Mouse (Mus musculus) limb, embryonic 14.5 days (tissue): ENCODE measurements at regions not wholly inside any gene's neighbourhood (a gene's known extent, or its start where the extent isn't known, plus 50 kb on each side); places are given as distances from the start of the nearest gene placed in this dataset.

Source experiments
- ATAC-seq: fragments of 200-750 bp; cut with Nextera tagmentation; 2 replicates; pipeline ENCODE4 v1.8.0; 2017; ENCODE audit warnings: low read depth, moderate number of reproducible peaks, moderate TSS enrichment; ENCODE audit not compliant: low FRiP score
- DNase-seq: peaks from one replicate; pipeline ENCODE4 v3.0.0-alpha.2; 2015; ENCODE audit warnings: low spot score
- H3K27ac ChIP-seq: fragments of 300-500 bp; sonication (generic); replicated peaks from 2 replicates; pipeline ENCODE4 v1.5.1; 2014; ENCODE audit warnings: low read depth, mild to moderate bottlenecking, low read length, moderate library complexity, mixed read lengths
- H3K27me3 ChIP-seq: fragments of 300-500 bp; sonication (generic); 2 replicates; pipeline ENCODE4 v1.6.1; 2014; ENCODE audit warnings: low read length, mixed read lengths; ENCODE audit not compliant: control insufficient read depth, insufficient read depth
- H3K36me3 ChIP-seq: fragments of 300-500 bp; sonication (generic); 2 replicates; pipeline ENCODE4 v1.6.1; 2014; ENCODE audit warnings: mild to moderate bottlenecking, low read length, moderate library complexity, mixed read lengths; ENCODE audit not compliant: control insufficient read depth, insufficient read depth
- H3K4me1 ChIP-seq: fragments of 300-500 bp; sonication (generic); 2 replicates; pipeline ENCODE4 v1.6.1; 2014; ENCODE audit warnings: antibody characterized with exemption, low read length, mixed read lengths; ENCODE audit not compliant: control insufficient read depth, insufficient read depth
- H3K4me2 ChIP-seq: fragments of 300-500 bp; sonication (generic); replicated peaks from 2 replicates; pipeline ENCODE4 v1.6.1; 2014; ENCODE audit warnings: low read depth, mild to moderate bottlenecking, low read length, moderate library complexity; ENCODE audit not compliant: severe bottlenecking
- H3K4me3 ChIP-seq: fragments of 300-500 bp; sonication (generic); replicated peaks from 2 replicates; pipeline ENCODE4 v1.5.1; 2014; ENCODE audit warnings: low read length
- H3K9ac ChIP-seq: fragments of 300-500 bp; sonication (generic); 2 replicates; pipeline ENCODE4 v1.6.1; 2014; ENCODE audit warnings: mild to moderate bottlenecking, low read depth, low read length, moderate library complexity; ENCODE audit not compliant: severe bottlenecking
- H3K9me3 ChIP-seq: fragments of 300-500 bp; sonication (generic); 2 replicates; pipeline ENCODE4 v1.6.1; 2016; ENCODE audit warnings: low read length; ENCODE audit not compliant: control insufficient read depth
- POLR2A ChIP-seq: fragments of 200-500 bp; IDR thresholded peaks from 2 replicates; pipeline ENCODE4 v1.8.0; 2012; ENCODE audit warnings: inconsistent platforms, mild to moderate bottlenecking, moderate library complexity, borderline replicate concordance; ENCODE audit not compliant: insufficient read depth, insufficient read length; ENCODE audit errors: extremely low read depth
- WGBS: fragments of 180-500 bp; shearing (Covaris S2); extraction: QIAGEN DNeasy Blood & Tissue Kit; methylation state at CpG from one replicate; pipeline ENCODE4 v1.1.7; 2014; 5-methylcytosine and 5-hydroxymethylcytosine counted together

DNA sequence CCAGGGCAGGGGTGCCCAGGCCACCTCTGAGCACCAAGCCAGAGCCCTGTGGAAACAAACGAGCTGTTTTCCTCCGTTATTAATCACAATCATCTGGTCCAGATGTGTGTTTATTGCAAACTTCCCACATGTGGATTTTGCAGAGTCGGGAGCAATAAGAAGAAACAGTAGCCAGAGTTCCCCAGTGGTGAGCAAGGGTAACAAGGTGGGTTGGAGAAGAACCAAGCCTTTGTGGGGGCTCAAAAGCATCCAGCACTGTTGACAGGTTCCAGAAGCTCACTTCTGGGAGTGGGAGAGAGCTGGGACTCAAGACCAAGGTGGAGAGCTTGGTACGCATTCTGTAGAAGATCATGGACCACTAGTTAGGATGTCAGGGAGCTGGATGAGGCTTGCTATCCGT lies 63.6 kb downstream of the Hif1an start:
- Histone ChIP-seq H3K27ac (no peak overlapping the region), H3K4me2 (no peak overlapping the region), H3K36me3 (no peaks in the 10 kb centered on the region), H3K9me3 (no peaks in the 10 kb centered on the region), H3K4me1 (no peaks in the 10 kb centered on the region), H3K9ac (no peak overlapping the region), H3K27me3 (no peaks in the 10 kb centered on the region), H3K4me3 (no peak overlapping the region)
- 32% methylated on average over 5 of the region's 5 CpGs for WGBS
- DNase-seq (no peak), ATAC-seq (no peak)
- TF ChIP-seq POLR2A, result no peak

DNA sequence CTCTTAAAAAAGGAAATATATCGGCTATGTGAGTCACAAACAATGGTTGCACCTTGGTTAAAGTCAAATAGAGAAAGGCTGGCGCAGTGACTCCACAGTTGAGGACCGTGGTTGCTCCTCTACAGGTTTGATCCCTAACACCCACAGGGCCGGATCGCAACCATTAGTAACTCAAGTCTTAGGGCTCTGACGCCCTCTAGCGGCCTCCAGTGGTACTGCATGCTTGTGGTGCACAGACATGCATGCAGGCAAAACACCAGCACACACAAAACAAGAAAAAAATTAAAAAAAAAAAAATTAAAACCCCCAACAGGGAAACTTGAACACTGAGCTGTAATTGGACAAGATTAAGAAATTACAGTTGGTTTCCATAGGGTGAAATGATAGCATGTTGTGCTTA lies 67.1 kb downstream of the Hif1an start:
- H3K4me3 ChIP-seq, result no peak overlapping the region
- H3K4me2 ChIP-seq, result no peak overlapping the region
- no peak for DNase-seq
- ATAC-seq, result no peak
- no peak for TF ChIP-seq POLR2A
- no peaks in the 10 kb centered on the region for H3K36me3 ChIP-seq
- H3K27me3 ChIP-seq, result no peaks in the 10 kb centered on the region
- WGBS, result 68% methylated on average over 7 of the region's 7 CpGs
- no peak overlapping the region for H3K9ac ChIP-seq
- H3K27ac ChIP-seq, result no peak overlapping the region
- no peaks in the 10 kb centered on the region for H3K9me3 ChIP-seq
- peaks cover 3% of the 10 kb centered on the region; the same call in 1 of the 2 replicates for H3K4me1 ChIP-seq

DNA sequence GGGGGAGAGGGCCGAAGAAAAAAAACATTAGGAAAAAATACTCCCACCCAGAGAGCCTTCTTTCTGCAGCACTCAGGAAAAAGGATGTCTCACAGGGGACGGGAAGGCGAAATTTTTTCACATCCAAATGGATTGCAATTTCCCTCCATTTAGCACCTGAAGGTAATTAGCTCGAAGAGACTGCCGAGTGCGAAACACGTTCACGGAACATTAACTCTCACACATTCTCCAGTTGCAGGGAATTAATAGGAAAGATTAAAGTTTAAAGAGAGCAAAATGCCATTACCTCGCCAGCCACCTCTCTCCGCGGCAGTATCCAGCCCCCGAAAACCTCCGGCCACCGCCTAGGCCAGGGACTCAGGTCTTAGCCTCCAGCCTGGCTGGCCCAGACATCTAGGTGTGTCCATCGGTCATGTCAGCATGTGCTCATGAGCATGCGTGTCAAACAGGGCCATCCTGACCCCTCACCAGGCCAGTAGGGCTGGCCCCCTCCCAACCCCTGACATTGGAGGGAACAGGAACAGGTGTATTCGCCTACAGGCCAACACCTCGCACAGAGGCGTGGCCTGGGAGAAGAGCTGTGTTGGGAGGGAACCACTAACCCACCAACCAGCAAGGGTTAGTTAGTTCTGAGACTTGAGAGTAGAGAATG lies 68.8 kb downstream of the Hif1an start:
- no peak overlapping the region for H3K27ac ChIP-seq
- no peak overlapping the region for H3K9ac ChIP-seq
- H3K4me3 ChIP-seq, result no peak overlapping the region
- ATAC-seq, result no peak
- no peaks in the 10 kb centered on the region for H3K27me3 ChIP-seq
- DNase-seq, result no peak
- peaks cover 3% of the 10 kb centered on the region; the same call in 1 of the 2 replicates for H3K4me1 ChIP-seq
- WGBS, result 37% methylated on average over 19 of the region's 19 CpGs
- H3K36me3 ChIP-seq, result no peaks in the 10 kb centered on the region
- H3K4me2 ChIP-seq, result no peak overlapping the region
- H3K9me3 ChIP-seq, result no peaks in the 10 kb centered on the region
- no peak for TF ChIP-seq POLR2A

DNA sequence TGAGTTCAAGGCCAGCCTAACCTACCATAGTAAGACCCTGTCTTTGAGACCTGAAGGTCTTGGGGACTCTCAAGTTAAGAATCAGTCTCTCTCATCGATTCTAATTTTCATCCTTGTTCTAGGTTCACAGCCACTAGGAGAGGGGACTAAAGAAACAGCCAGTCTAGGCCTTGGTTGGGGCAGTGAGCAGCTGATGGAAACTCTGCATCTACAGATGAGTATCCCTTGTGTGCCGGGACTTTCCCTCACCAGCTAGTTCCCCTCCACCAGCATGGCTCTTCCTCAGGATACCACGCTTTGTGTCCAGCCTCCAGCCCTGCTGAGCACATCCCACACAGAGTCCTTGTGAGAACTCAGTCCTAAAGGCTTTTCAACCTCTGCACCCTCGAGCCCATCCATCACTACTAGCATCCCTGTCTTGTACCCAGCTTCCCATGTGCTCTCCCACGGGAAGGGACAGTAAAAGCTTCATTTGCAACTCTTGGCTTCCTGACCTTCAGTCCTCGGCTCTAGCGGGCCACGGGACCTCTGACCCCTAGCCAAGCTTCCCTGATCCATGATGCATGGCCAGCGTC lies 74.6 kb downstream of the Hif1an start:
- no peak for ATAC-seq
- no peak for DNase-seq
- H3K4me2 ChIP-seq, result no peak overlapping the region
- WGBS, result 62% methylated on average over 9 of the region's 9 CpGs
- peaks cover 29% of the 10 kb centered on the region for H3K27me3 ChIP-seq
- H3K27ac ChIP-seq, result no peak overlapping the region
- TF ChIP-seq POLR2A, result no peak
- H3K4me1 ChIP-seq, result no peaks in the 10 kb centered on the region
- no peak overlapping the region for H3K9ac ChIP-seq
- no peaks in the 10 kb centered on the region for H3K36me3 ChIP-seq
- H3K9me3 ChIP-seq, result no peaks in the 10 kb centered on the region
- no peak overlapping the region for H3K4me3 ChIP-seq

DNA sequence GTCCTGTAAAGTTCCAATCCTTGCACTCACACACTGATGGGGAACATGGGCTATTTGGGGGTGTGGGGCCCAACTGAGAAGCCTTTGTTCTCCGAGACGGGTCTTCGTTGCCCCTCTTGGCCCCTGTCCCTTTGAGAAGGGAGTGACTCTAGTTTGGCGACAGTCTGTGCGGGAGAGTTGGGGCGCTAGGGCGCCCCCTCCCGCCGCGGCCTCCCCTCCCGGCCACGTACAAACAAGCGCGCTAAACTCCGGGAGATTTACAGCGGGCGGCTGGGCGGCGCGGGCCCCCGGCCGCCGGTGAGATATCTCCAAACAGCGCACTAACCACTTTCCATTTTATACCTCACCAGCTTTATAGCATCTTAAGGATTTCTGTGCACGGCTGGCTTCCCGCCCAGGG lies 77.4 kb downstream of the Hif1an start:
- ATAC-seq, result no peak
- H3K4me2 ChIP-seq, result peak overlapping the region; percentile 61
- 0% methylated on average over 26 of the region's 26 CpGs for WGBS

More for the DNA sequence above, 77.4 kb downstream of the Hif1an start:
- peak; percentile 33 for DNase-seq
- Histone ChIP-seq H3K4me1 (no peaks in the 10 kb centered on the region), H3K27ac (no peak overlapping the region), H3K36me3 (no peaks in the 10 kb centered on the region), H3K9ac (peak overlapping the region; percentile 46), H3K4me3 (peak overlapping the region; percentile 29), H3K27me3 (peaks cover 36% of the 10 kb centered on the region), H3K9me3 (no peaks in the 10 kb centered on the region)
- TF ChIP-seq POLR2A, result no peak
